ENCODE assay signal across 11 mouse cellular contexts in genomic region chr10:37250157-37250556, GRCm38 (mm10).
DNase-seq lines count a peak whose midpoint lies in the region; ATAC-seq and TF ChIP-seq lines count a peak whose summit lies in the region.
"Had no signal": no experiment of that assay in that cellular context is flagged by ENCODE, and none has a peak within 500 bp of the region (broad histone marks: within the 10 kb centered on the region; RNA-seq: fewer than 3 reads in every experiment).

No protein-coding gene starts in this region.

- peaks cover 9% of the 10 kb centered on the region; the same call in 1 of the 2 replicates for H3K4me1 ChIP-seq in heart, postnatal 0 days (ENCODE audit: control insufficient read depth, insufficient read depth)
- H3K4me1 ChIP-seq in heart, embryonic 10.5 days: peaks cover 4% of the 10 kb centered on the region; the same call in 1 of the 2 replicates
- H3K4me1 ChIP-seq in stomach, embryonic 14.5 days (ENCODE audit: control insufficient read depth, insufficient read depth, low read length): peaks cover 14% of the 10 kb centered on the region
- no peaks in the 10 kb centered on the region for H3K4me1 ChIP-seq in stomach, postnatal 0 days (replicated peaks; ENCODE audit: control insufficient read depth, insufficient read depth)

- H3K27ac ChIP-seq in heart, postnatal 0 days (ENCODE audit: low read depth): no peak overlapping the region
- no peak overlapping the region for H3K27ac ChIP-seq in heart, embryonic 10.5 days
- H3K27ac ChIP-seq in stomach, embryonic 14.5 days (ENCODE audit: low read length): peak overlapping the region; percentile 74
- no peak overlapping the region for H3K27ac ChIP-seq in stomach, postnatal 0 days (replicated peaks)

- H3K4me3 ChIP-seq in heart, postnatal 0 days (ENCODE audit: low read depth, low read length): no peak overlapping the region
- H3K4me3 ChIP-seq in heart, embryonic 10.5 days: no peak overlapping the region
- H3K4me3 ChIP-seq in stomach, embryonic 14.5 days (ENCODE audit: low read depth, low read length): no peak overlapping the region
- H3K4me3 ChIP-seq in stomach, postnatal 0 days (ENCODE audit: low read depth, low read length): no peak overlapping the region
- H3K4me3 ChIP-seq: neural tube, embryonic 13.5 days had no signal

- no peak for ATAC-seq in heart, postnatal 0 days (ENCODE audit: insufficient read depth, low read depth)
- ATAC-seq in stomach, embryonic 14.5 days (ENCODE audit: insufficient number of reproducible peaks, insufficient read depth, low FRiP score, low read depth): peak; percentile 78; the same call in 1 of the 2 replicates
- no peak for ATAC-seq in stomach, postnatal 0 days (ENCODE audit: low FRiP score, low TSS enrichment)
- ATAC-seq in CD4-positive, CD25-positive, alpha-beta regulatory T cell, adult 4 months: no peak

- no peak for TF ChIP-seq EP300 in heart, postnatal 0 days (IDR thresholded peaks at IDR 0.05; ENCODE audit: low read depth)
- TF ChIP-seq EP300 in stomach, postnatal 0 days (optimal IDR thresholded peaks at IDR 0.05): no peak

- no peak overlapping the region for H3K9ac ChIP-seq in heart, postnatal 0 days (replicated peaks; ENCODE audit: low read depth, low read length)
- no peak overlapping the region for H3K9ac ChIP-seq in stomach, embryonic 14.5 days (replicated peaks; ENCODE audit: low read depth, low read length)
- no peak overlapping the region for H3K9ac ChIP-seq in stomach, postnatal 0 days (ENCODE audit: low read length)
- H3K9ac ChIP-seq: neural tube, embryonic 13.5 days had no signal

- H3K4me2 ChIP-seq in heart, postnatal 0 days (ENCODE audit: low read depth, low read length): no peak overlapping the region
- H3K4me2 ChIP-seq in stomach, embryonic 14.5 days (replicated peaks; ENCODE audit: low read depth, low read length): no peak overlapping the region
- H3K4me2 ChIP-seq in stomach, postnatal 0 days (replicated peaks; ENCODE audit: low read depth): no peak overlapping the region
- H3K4me2 ChIP-seq: neural tube, embryonic 13.5 days had no signal

- WGBS in heart, postnatal 0 days: 28% methylated on average over 2 of the region's 2 CpGs
- 31% methylated on average over 2 of the region's 2 CpGs for WGBS in heart, embryonic 10.5 days
- 31% methylated on average over 2 of the region's 2 CpGs for whole genome bisulfite sequencing in stomach, embryonic 14.5 days
- WGBS in stomach, postnatal 0 days: 25% methylated on average over 2 of the region's 2 CpGs

- H3K9me3 ChIP-seq in heart, postnatal 0 days (replicated peaks; ENCODE audit: control insufficient read depth, low read length): no peaks in the 10 kb centered on the region
- H3K9me3 ChIP-seq in heart, embryonic 10.5 days: no peaks in the 10 kb centered on the region
- no peaks in the 10 kb centered on the region for H3K9me3 ChIP-seq in stomach, embryonic 14.5 days (ENCODE audit: control insufficient read depth, low read depth, low read length)
- H3K9me3 ChIP-seq in stomach, postnatal 0 days (ENCODE audit: control insufficient read depth, low read length): no peaks in the 10 kb centered on the region
- H3K9me3 ChIP-seq: neural tube, embryonic 13.5 days had no signal

- no peaks in the 10 kb centered on the region for H3K36me3 ChIP-seq in heart, postnatal 0 days (replicated peaks; ENCODE audit: control insufficient read depth, insufficient read depth, low read length)
- H3K36me3 ChIP-seq in heart, embryonic 10.5 days: no peaks in the 10 kb centered on the region
- no peaks in the 10 kb centered on the region for H3K36me3 ChIP-seq in stomach, embryonic 14.5 days (ENCODE audit: control insufficient read depth, insufficient read depth, low read length)
- H3K36me3 ChIP-seq in stomach, postnatal 0 days (ENCODE audit: control insufficient read depth, insufficient read depth, low read length): no peaks in the 10 kb centered on the region
- H3K36me3 ChIP-seq: neural tube, embryonic 13.5 days had no signal

- TF ChIP-seq CTCF in heart, postnatal 0 days (IDR thresholded peaks at IDR 0.05; ENCODE audit: low read depth): no peak
- TF ChIP-seq CTCF in stomach, postnatal 0 days (IDR thresholded peaks at IDR 0.05; ENCODE audit: low read depth): no peak

- H3K27me3 ChIP-seq in heart, postnatal 0 days (ENCODE audit: control insufficient read depth, insufficient read depth, low read length): no peaks in the 10 kb centered on the region
- peaks cover 23% of the 10 kb centered on the region for H3K27me3 ChIP-seq in heart, embryonic 10.5 days (ENCODE audit: insufficient read depth, poor library complexity, severe bottlenecking)
- H3K27me3 ChIP-seq in stomach, embryonic 14.5 days (ENCODE audit: control insufficient read depth, insufficient read depth, low read length): no peaks in the 10 kb centered on the region
- H3K27me3 ChIP-seq in stomach, postnatal 0 days (ENCODE audit: control insufficient read depth, insufficient read depth, low read length): no peaks in the 10 kb centered on the region
- H3K27me3 ChIP-seq: neural tube, embryonic 13.5 days had no signal

- peak; percentile 45 for DNase-seq in heart, postnatal 0 days (ENCODE audit: low spot score)
- no peak for DNase-seq in heart, embryonic 10.5 days (ENCODE audit: low spot score)
- DNase-seq in stomach, postnatal 0 days (ENCODE audit: low spot score): no peak
- peak; percentile 61 for DNase-seq in kidney, postnatal 14 days
- no peak for DNase-seq in layer of hippocampus, postnatal 25 days (ENCODE audit: extremely low spot score in 1 of 2, low spot score in 1 of 2)
- DNase-seq in MN1 (ENCODE audit: low spot score): no peak
- DNase-seq: embryo, embryonic 11 days; gastrocnemius, postnatal 25 days had no signal

Comparison
In these comparisons a context has a peak if more than half of its experiments do, and no peak if none do; other contexts are left out.
1. DNase-seq: peak in heart, postnatal 0 days (single experiment) and kidney, postnatal 14 days (single experiment); none in heart, embryonic 10.5 days (single experiment), stomach, postnatal 0 days (single experiment), layer of hippocampus, postnatal 25 days (0 of 2) and MN1 (single experiment).